Mouse (Mus musculus) embryonic fibroblast, embryonic 13.5 days (primary cell): ENCODE data around the gene Fggy. TPM values are rescaled to one million over a fixed set of nuclear protein-coding genes. Genes with fewer than 3 reads are reported as not detected.

Source experiments
- H3K27ac ChIP-seq: 2 replicates; pipeline ENCODE4 v1.5.1; 2012; ENCODE audit warnings: low read length, control low read depth, inconsistent platforms; ENCODE audit not compliant: insufficient read depth
- H3K4me1 ChIP-seq: 2 replicates; pipeline ENCODE4 v1.6.1; 2011; ENCODE audit warnings: low read length; ENCODE audit not compliant: control insufficient read depth, insufficient read depth
- H3K4me3 ChIP-seq: 2 replicates; pipeline ENCODE4 v1.5.1; 2011; ENCODE audit warnings: mild to moderate bottlenecking, control low read depth, low read length; ENCODE audit not compliant: insufficient read depth
- CTCF ChIP-seq: IDR thresholded peaks from 2 replicates; pipeline ENCODE4 v1.5.1; 2011; ENCODE audit warnings: mild to moderate bottlenecking, control low read depth, low read length, moderate library complexity, borderline replicate concordance; ENCODE audit not compliant: insufficient read depth
- POLR2A ChIP-seq: IDR thresholded peaks from 2 replicates; pipeline ENCODE4 v1.6.1; 2011; ENCODE audit warnings: low read depth, mild to moderate bottlenecking, control low read depth, low read length, moderate library complexity
- polyA plus RNA-seq: library from polyadenylated mRNA; stranded (reverse); fragments of >200 nt; gene quantifications from 2 replicates; pipeline ENCODE4 v1.2.4, GENCODE M21; 2011; ENCODE audit warnings: low read depth; ENCODE audit not compliant: missing spikeins, insufficient read length

The Fggy gene
- polyA plus RNA-seq, 1 experiment: 7.6 TPM

DNA sequence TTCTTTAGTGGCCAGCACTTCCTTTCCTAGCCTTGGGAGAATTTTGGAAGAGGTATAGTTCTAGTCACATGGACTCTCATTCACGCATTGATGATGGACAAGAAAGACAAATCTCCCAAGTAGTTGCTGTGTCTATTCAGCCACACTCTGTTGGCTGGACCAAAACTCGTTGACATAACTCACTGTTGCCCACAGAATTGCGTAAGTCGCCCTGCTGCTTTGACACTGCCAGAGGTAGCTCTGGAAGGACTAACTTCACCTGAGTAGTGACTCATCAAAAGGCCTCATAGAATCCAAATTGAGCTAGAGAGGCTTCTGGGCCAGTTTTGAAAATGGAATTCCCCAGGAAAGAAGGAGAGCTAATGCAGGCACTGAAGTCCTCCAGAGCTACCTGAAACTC is 13.8 kb upstream of the Fggy start:
- no peaks in the 10 kb centered on the region for H3K4me1 ChIP-seq
- TF ChIP-seq CTCF (no peak), POLR2A (no peak)

DNA sequence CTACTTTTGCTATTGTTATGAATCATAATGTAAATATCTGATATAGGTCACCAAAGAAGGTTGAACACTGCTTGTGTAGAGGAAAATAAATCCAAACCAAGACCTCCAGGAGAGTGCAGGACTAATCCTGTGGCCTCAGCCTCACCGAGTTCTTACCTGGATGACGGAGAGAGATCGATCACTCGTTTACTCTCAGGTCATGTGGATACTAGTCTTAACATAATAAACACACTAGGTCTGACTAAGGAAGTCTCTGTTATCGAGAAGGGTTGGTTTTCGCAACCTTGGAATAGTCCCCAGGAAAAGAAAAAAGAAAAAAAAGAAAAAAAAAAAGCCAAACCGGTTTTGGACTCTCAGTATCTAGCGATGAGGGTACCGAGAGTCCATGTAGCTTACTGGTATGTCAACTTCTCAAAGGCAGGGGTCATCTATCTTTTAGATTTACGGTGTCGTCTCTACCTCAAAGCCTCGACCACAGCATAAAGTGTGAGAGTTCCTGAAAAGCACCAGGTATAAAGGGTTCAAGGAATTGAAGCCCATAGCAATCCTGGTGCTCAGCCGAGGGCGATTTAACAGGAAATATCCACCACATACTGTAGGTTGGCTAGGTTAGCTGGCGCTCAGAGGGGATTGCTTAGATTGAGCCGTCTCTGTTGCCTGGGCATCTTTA is 509 bp upstream of the Fggy start:
- TF ChIP-seq POLR2A (no peak), CTCF (no peak)
- peak overlapping the region; percentile 23 for H3K4me3 ChIP-seq
- H3K4me1 ChIP-seq: peaks cover 3% of the 10 kb centered on the region
- peak overlapping the region; percentile 44 for H3K27ac ChIP-seq

More for the DNA sequence above, 13.8 kb upstream of the Fggy start:
- no peak overlapping the region for H3K27ac ChIP-seq
- no peak overlapping the region for H3K4me3 ChIP-seq

DNA sequence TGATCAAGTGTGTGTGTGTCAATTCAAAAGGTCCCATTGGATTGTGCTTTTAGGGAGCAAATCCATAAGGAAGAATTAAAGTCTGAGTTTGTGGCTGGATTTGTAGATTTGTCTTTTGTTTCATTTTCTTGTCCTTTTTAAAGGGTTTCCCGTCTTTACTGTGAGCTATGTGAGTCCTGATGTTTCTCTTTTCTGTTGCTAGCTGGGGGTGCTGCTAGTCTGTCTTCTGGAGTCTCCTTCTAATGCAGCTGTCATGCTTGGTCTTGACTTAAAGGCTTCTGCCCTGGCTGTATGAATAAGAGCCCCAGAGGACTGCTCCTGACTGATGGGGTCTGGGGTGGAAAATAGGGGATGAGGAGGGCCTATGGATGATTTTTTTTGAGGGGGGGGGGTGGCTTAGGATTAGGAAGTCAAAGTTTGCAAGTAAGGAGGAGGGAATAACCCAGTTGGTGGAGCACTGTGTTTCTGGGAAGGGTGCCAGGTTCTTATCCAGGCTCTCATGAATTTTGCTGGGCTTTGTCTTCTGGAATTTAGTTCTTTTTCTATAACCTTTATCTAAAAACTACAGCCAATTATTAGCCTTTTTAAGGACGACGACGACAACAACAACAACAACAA is 1.1 kb downstream of the Fggy start:
- TF ChIP-seq CTCF (no peak), POLR2A (no peak)

DNA sequence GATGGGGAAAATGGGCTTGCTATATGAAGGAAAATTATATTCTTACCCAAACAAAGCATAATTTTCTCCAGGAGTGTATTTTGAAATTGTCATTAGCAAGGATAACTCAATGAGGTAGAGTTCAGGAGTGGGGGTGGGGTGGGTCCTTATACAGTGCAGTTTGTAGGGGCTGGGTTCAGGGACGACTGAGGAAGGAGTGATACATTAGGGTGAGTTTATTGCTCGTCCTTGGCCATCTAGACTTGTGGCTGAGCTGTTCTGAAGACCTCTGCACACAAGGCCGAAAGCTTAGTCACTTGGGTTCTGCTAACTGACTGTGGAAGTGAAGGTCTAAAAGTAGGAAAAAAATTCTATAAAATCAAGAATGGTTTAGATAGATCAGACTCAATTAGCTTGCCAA is 14.3 kb downstream of the Fggy start:
- H3K4me3 ChIP-seq: no peak overlapping the region
- TF ChIP-seq CTCF (no peak), POLR2A (no peak)
- H3K27ac ChIP-seq: no peak overlapping the region
- H3K4me1 ChIP-seq: no peaks in the 10 kb centered on the region

More for the DNA sequence above, 1.1 kb downstream of the Fggy start:
- no peak overlapping the region for H3K4me3 ChIP-seq
- H3K27ac ChIP-seq: peak overlapping the region; percentile 54
- peaks cover 3% of the 10 kb centered on the region for H3K4me1 ChIP-seq

DNA sequence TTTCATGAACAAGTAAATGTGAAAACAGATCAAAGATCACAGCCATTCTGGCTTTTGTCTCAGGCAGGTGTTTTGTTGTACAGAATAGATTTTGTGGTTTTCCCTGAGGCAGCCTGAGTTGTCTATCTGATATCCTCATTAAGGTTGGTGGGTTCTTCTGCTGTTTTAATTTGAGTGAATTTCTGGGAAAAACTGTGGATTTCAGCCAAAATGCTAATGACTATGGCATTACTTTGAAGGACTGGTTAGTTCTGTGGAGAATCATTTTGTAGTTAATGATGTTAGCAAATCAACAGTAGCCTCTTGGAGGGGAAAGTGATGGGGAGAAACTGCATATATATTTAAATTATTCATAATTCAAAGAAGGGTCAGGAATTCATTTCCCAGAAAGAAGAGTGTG is 16.4 kb downstream of the Fggy start:
- no peak overlapping the region for H3K27ac ChIP-seq
- TF ChIP-seq CTCF: no peak
- TF ChIP-seq POLR2A: no peak
- no peak overlapping the region for H3K4me3 ChIP-seq
- no peaks in the 10 kb centered on the region for H3K4me1 ChIP-seq

DNA sequence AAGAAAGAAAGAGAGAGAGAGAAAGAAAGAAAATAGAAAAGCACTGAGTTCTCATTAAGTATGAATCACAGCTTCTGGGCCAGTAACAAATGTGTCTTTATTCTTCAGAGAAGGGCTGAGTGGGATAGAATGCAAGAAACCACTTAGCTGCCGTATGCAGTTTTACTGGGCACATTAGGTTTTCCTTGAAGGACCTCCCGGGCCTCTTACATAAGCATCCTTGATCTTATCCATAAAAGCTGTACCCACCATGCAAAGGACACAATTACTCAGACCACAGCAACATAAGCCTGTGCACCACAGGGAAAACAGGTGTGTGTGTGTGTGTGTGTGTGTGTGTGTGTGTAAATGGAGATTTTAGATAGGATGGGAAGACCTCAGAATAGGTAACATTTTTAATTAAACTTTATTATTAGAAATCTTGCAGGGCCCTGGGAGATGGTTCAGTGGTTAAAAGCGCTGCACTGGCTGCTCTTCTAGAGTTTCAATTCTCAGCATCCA is 18.2 kb downstream of the Fggy start:
- Histone ChIP-seq H3K4me3 (no peak overlapping the region), H3K4me1 (no peaks in the 10 kb centered on the region), H3K27ac (no peak overlapping the region)
- no peak for TF ChIP-seq CTCF
- no peak for TF ChIP-seq POLR2A

DNA sequence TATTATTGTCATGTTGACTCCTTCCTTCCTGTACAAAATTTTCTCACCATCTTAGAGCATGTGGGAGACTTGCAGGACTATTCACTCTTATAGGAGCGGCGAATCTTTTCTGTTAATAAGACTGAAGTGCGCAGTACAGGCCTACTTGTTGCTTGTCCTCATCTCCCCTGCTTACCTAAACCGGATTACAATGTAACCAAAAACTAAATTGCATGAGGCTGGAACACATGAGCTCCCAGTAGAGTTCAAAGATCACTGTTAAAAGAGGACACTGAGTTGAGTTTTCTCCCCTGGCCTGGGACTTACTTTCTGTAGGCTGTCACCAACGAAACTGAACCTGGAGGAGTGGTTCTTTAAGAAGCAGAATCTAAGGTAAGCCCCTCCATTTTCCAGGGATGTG is 21.9 kb downstream of the Fggy start:
- Histone ChIP-seq H3K4me3 (no peak overlapping the region), H3K4me1 (no peaks in the 10 kb centered on the region), H3K27ac (no peak overlapping the region)
- TF ChIP-seq POLR2A: no peak
- no peak for TF ChIP-seq CTCF

DNA sequence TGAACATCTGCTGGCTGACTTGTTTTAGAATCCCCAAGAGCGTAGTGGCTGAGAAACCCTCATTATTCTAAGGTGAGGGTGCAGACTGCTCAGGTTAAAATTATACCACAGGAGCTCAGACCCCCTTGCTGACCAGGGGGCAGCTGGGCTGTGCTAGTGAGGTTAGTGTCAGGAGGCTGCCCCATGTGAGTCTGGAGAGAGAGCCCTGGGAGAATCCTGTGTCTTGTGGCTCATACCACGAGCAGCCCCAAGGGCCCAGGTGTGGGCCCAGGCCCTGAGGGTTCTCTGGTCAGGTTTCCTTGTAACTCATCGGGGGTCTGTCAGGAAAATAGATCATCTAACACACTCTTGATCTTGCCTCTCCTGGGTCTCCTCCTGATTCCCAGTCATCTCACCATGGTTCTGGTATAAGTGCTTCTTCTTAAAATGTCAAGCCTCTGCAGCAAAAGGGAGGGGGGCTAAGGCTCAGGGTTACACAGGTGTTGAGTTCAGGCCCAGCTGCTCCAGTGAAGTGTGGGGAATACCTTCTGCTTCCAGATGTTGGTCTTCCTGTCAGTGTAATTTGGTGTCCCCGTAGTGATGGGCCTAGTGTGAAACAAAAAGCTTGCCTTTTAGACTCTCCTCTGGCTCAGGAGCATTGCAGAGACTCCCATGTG is 26.9 kb downstream of the Fggy start:
- H3K4me3 ChIP-seq: no peak overlapping the region
- no peaks in the 10 kb centered on the region for H3K4me1 ChIP-seq
- no peak overlapping the region for H3K27ac ChIP-seq
- TF ChIP-seq CTCF: no peak
- no peak for TF ChIP-seq POLR2A

DNA sequence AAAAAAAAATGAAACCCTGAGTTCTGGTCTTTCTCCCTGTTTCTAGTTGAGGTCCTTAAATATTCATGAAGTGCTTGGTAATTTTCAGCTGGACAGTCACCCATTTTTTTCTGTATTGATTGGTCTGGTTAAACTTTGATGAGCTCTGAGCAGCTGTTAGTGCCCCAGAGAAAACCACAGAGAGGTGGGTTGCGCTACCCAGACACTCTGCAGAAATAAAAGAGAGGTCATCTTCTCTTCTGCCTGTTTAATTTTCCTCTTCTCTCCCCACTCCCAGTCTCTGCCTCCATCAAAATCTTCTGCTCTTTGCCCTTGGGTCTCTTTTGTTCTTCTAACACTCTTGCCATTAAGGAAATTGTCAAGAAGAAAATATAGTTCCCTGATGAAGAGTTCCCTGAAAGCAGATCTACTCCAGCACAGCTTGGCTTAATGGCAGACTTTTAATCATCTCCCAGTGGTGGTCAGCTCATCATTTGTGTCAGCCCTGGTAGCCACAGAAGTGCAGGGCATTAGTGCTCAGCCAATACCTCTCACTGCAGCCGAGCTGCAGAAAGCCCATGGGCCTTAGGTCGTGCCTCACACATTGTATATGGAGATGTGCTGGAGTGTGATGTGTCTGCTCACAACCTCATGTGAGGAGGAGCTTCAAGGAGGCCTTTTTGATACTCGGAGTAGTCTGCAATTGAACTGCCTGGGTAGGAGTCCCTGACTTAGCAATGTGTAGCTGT is 29.1 kb downstream of the Fggy start:
- Histone ChIP-seq H3K4me1 (no peaks in the 10 kb centered on the region), H3K4me3 (no peak overlapping the region), H3K27ac (no peak overlapping the region)
- TF ChIP-seq POLR2A (no peak), CTCF (no peak)

DNA sequence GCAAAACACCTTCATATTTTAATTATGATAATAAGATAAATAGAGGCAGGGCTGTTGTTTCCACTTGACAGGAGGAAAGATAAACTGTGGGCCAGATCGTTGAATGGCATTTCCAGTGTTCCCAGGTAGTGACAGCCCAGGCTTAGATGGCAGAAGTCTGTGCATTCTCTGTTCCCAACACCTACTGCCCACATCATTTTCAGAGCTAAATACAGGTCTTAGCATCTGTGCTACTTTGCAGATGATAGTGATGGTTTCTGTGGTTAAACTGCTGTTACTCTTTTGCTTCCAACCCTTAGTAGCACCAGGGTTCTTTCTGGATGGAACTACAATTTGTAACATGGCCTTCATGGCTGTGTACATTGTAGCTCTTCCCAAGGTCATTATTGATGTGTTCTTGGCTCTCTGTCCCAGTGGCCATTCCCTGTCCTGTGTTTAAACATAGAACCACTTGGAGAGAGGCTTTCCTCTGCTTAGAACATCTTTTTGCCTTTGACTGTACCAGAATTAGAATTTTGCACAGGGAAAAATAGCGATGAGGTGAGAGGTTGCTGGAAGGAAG is 31.5 kb downstream of the Fggy start:
- TF ChIP-seq CTCF: no peak
- no peak for TF ChIP-seq POLR2A
- no peak overlapping the region for H3K4me3 ChIP-seq
- no peak overlapping the region for H3K27ac ChIP-seq
- H3K4me1 ChIP-seq: no peaks in the 10 kb centered on the region
